Mouse (Mus musculus) ES-Bruce4 (cell line): ENCODE results near the gene Unc13b.

ENCODE experiments used
- CTCF ChIP-seq: IDR thresholded peaks from one replicate; pipeline ENCODE4 v1.8.1; 2011; ENCODE audit warnings: low read depth, low read length
- POLR2A ChIP-seq: IDR thresholded peaks from one replicate; pipeline ENCODE4 v1.8.1; 2011; ENCODE audit warnings: low read length; ENCODE audit not compliant: insufficient read depth

- TF ChIP-seq CTCF (no peak), POLR2A (no peak)
These were observed 13.0 kb upstream of the Unc13b start, which contains the start of gene Fam214b for GRCm38 (mm10) chr4:43045659-43046302.
